Mouse (Mus musculus) MEL (cell line): ENCODE results near the gene Adamtsl1. TPM values are rescaled to one million over a fixed set of nuclear protein-coding genes. Genes with fewer than 3 reads are reported as not detected.

Source experiments
- DNase-seq: peaks from one replicate; pipeline ENCODE4 v3.0.0; 2011; ENCODE audit warnings: low read depth, low spot score
- H3K27ac ChIP-seq: 2 replicates; pipeline ENCODE4 v1.5.1; 2012; ENCODE audit warnings: low read depth, mild to moderate bottlenecking, control low read depth, low read length, moderate library complexity; ENCODE audit not compliant: control insufficient read depth
- H3K27me3 ChIP-seq, 2 experiments: fragments of 150-350 bp in 1 of 2; sonication (generic) in 1 of 2; 2 replicates each; pipeline ENCODE4 v1.6.1; 2012; ENCODE audit warnings: low read length in 2 of 2, mild to moderate bottlenecking in 2 of 2, improper control_type of control experiment in 1 of 2, moderate library complexity in 1 of 2; ENCODE audit not compliant: insufficient read depth in 2 of 2, control insufficient read depth in 1 of 2
- H3K36me3 ChIP-seq, 2 experiments: 2 replicates each; pipeline ENCODE4 v1.6.1; 2012 to 2014; ENCODE audit warnings: low read length in 2 of 2, improper control_type of control experiment in 1 of 2, inconsistent platforms in 1 of 2, mild to moderate bottlenecking in 1 of 2; ENCODE audit not compliant: insufficient read depth in 2 of 2, control insufficient read depth in 1 of 2
- H3K4me1 ChIP-seq, 2 experiments: fragments of 150-350 bp in 1 of 2; sonication (generic) in 1 of 2; 2 replicates each; pipeline ENCODE4 v1.6.1; 2012; ENCODE audit warnings: low read length in 2 of 2, improper control_type of control experiment in 1 of 2, mild to moderate bottlenecking in 1 of 2; ENCODE audit not compliant: insufficient read depth in 2 of 2, control insufficient read depth in 1 of 2
- H3K4me3 ChIP-seq, 2 experiments: fragments of 150-350 bp in 1 of 2; sonication (generic) in 1 of 2; 2 replicates each; pipeline ENCODE4 v1.5.1; 2012; ENCODE audit warnings: low read depth in 2 of 2, low read length in 2 of 2, mild to moderate bottlenecking in 2 of 2, moderate library complexity in 2 of 2, control low read depth in 1 of 2, improper control_type of control experiment in 1 of 2; ENCODE audit not compliant: control insufficient read depth in 1 of 2, insufficient read depth in 1 of 2
- H3K79me2 ChIP-seq: 2 replicates; pipeline ENCODE4 v1.6.1; 2012; ENCODE audit warnings: mild to moderate bottlenecking, low read length, moderate library complexity; ENCODE audit not compliant: control insufficient read depth, poor library complexity, insufficient read depth
- H3K9ac ChIP-seq: 2 replicates; pipeline ENCODE4 v1.6.1; 2012; ENCODE audit warnings: low read depth, mild to moderate bottlenecking, control low read depth, low read length, moderate library complexity; ENCODE audit not compliant: control insufficient read depth, poor library complexity, severe bottlenecking
- H3K9me3 ChIP-seq: fragments of 150-350 bp; sonication (generic); replicated peaks from 2 replicates; pipeline ENCODE4 v1.6.1; 2012; ENCODE audit warnings: mild to moderate bottlenecking, low read length, improper control_type of control experiment, moderate library complexity; ENCODE audit not compliant: insufficient read depth
- CTCF ChIP-seq, 3 experiments: IDR thresholded peaks in 2 of 3; conservative IDR thresholded peaks in 1 of 3; 2 replicates each; pipeline ENCODE4 v1.5.1; 2011 to 2012; ENCODE audit warnings: low read length in 3 of 3, low read depth in 2 of 3, mild to moderate bottlenecking in 2 of 3, improper control_type of control experiment in 1 of 3, inconsistent platforms in 1 of 3, mixed read lengths in 1 of 3, moderate library complexity in 1 of 3; ENCODE audit not compliant: control insufficient read depth in 1 of 3, insufficient read depth in 1 of 3, poor library complexity in 1 of 3, severe bottlenecking in 1 of 3
- ETS1 ChIP-seq: IDR thresholded peaks from 2 replicates; pipeline ENCODE4 v1.6.1; 2012; ENCODE audit warnings: low read depth, mild to moderate bottlenecking, inconsistent platforms, low read length, improper control_type of control experiment, moderate library complexity
- GABPA ChIP-seq: IDR thresholded peaks from 2 replicates; pipeline ENCODE4 v1.6.1; 2012; ENCODE audit warnings: low read depth, mild to moderate bottlenecking, inconsistent platforms, low read length, improper control_type of control experiment, moderate library complexity
- JUND ChIP-seq: IDR thresholded peaks from 2 replicates; pipeline ENCODE4 v1.6.1; 2011; ENCODE audit warnings: low read depth, mild to moderate bottlenecking, improper control_type of control experiment, low read length
- MAX ChIP-seq: IDR thresholded peaks from 2 replicates; pipeline ENCODE4 v1.6.1; 2011; ENCODE audit warnings: low read length, improper control_type of control experiment
- MAZ ChIP-seq: IDR thresholded peaks from 2 replicates; pipeline ENCODE4 v1.6.1; 2012; ENCODE audit warnings: low read depth, mild to moderate bottlenecking, inconsistent platforms, low read length, improper control_type of control experiment
- MEF2A ChIP-seq: IDR thresholded peaks from 2 replicates; pipeline ENCODE4 v1.6.1; 2014; ENCODE audit warnings: low read depth, mild to moderate bottlenecking, inconsistent platforms, low read length, improper control_type of control experiment; ENCODE audit not compliant: poor library complexity, insufficient replicate concordance, severe bottlenecking; ENCODE audit errors: extremely low read depth
- MYC ChIP-seq: IDR thresholded peaks from 2 replicates; pipeline ENCODE4 v1.6.1; 2011; ENCODE audit warnings: low read depth, mild to moderate bottlenecking, low read length, improper control_type of control experiment, moderate library complexity
- NELFE ChIP-seq: IDR thresholded peaks from 2 replicates; pipeline ENCODE4 v1.6.1; 2011; ENCODE audit warnings: low read depth, low read length, improper control_type of control experiment
- NRF1 ChIP-seq: IDR thresholded peaks from 2 replicates; pipeline ENCODE4 v1.6.1; 2014; ENCODE audit warnings: low read depth, mild to moderate bottlenecking, inconsistent platforms, low read length, improper control_type of control experiment, moderate library complexity; ENCODE audit not compliant: poor library complexity, insufficient read depth, severe bottlenecking
- POLR2A ChIP-seq, 2 experiments: IDR thresholded peaks; 2 replicates each; pipeline ENCODE4 v1.6.1; 2011 to 2012; ENCODE audit warnings: low read length in 2 of 2, mild to moderate bottlenecking in 2 of 2, control low read depth in 1 of 2, improper control_type of control experiment in 1 of 2, low read depth in 1 of 2, moderate library complexity in 1 of 2; ENCODE audit not compliant: control insufficient read depth in 1 of 2, insufficient read depth in 1 of 2, poor library complexity in 1 of 2
- POLR2AphosphoS2 ChIP-seq: IDR thresholded peaks from 2 replicates; pipeline ENCODE4 v1.6.1; 2011; ENCODE audit warnings: low read length, improper control_type of control experiment
- RAD21 ChIP-seq: IDR thresholded peaks from 2 replicates; pipeline ENCODE4 v1.6.1; 2011; ENCODE audit warnings: mild to moderate bottlenecking, low read depth, low read length, improper control_type of control experiment
- TCF12 ChIP-seq: IDR thresholded peaks from 2 replicates; pipeline ENCODE4 v1.6.1; 2014; ENCODE audit warnings: low read depth, mild to moderate bottlenecking, inconsistent platforms, low read length, improper control_type of control experiment, moderate library complexity
- ZC3H11A ChIP-seq: IDR thresholded peaks from 2 replicates; pipeline ENCODE4 v1.6.1; 2012; ENCODE audit warnings: low read depth, mild to moderate bottlenecking, inconsistent platforms, low read length, improper control_type of control experiment
- polyA plus RNA-seq, 2 experiments: library from polyadenylated mRNA; stranded (reverse) in 1 of 2; unstranded in 1 of 2; fragments of >175 nt in 1 of 2; fragments of >200 nt in 1 of 2; gene quantifications; 2 replicates each; pipeline versions ENCODE4 v1.2.1 to v1.2.4; 2012; ENCODE audit warnings: low replicate concordance in 2 of 2, low read depth in 1 of 2; ENCODE audit not compliant: insufficient read length in 2 of 2, insufficient read depth in 1 of 2, missing spikeins in 1 of 2
- total RNA-seq: library from RNA; depleted of rRNA; stranded (reverse); fragments of 300-350 nt; gene quantifications from 2 replicates; pipeline ENCODE4 v1.2.3, GENCODE M21; 2012

The Adamtsl1 gene
- total and polyA plus RNA-seq, 3 experiments = not detected

DNA sequence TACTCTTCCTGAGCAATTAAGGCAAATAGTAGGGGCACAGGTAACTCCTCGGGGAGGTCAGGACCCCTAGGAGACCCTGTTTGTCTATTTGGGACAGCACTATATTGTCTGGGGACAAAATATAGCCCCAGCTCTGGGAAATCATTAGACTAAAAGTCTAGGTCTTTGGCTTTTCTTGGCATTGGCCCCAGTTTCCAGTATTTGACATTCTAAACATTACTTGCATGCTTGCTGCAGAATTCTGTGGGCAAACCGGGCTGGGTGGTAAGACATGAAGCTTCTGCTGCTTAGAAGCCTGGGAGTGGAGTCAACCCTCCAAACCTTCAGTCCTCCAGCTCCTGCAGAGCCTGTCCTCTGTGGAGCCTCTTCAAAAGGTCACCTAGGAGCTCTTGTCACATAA is 869.2 kb downstream of the Adamtsl1 start:
- Histone ChIP-seq H3K27me3 (no peaks in the 10 kb centered on the region), H3K36me3 (no peaks in the 10 kb centered on the region), H3K9me3 (no peaks in the 10 kb centered on the region), H3K4me3 (no peak overlapping the region), H3K9ac (no peak overlapping the region), H3K79me2 (no peaks in the 10 kb centered on the region), H3K27ac (no peak overlapping the region), H3K4me1 (no peaks in the 10 kb centered on the region)
- TF ChIP-seq NRF1 = no peak
- TF ChIP-seq ETS1 = no peak
- DNase-seq = no peak

DNA sequence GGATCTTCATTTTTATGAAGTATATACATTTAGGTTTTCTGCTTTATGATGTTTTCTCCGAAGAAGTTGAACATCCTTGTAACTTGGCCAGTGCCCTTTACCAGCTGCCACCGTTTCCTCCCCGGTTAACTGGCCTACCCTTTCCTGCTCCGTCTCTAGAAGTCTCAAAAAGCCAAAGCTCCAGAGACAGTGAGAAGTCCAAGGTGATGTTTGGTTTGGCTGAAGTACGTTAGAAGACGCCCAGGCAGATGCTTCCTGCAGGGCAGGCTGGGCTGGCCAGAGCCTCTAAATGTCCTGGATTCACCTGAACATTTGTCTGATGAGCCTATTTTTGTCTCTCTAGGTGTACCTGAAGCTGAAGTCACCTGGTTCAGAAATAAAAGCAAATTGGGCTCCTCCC is 871.1 kb downstream of the Adamtsl1 start:
- H3K4me1 ChIP-seq = no peaks in the 10 kb centered on the region
- no peaks in the 10 kb centered on the region for H3K9me3 ChIP-seq
- no peaks in the 10 kb centered on the region for H3K27me3 ChIP-seq
- no peak overlapping the region for H3K4me3 ChIP-seq
- H3K9ac ChIP-seq = no peak overlapping the region
- no peaks in the 10 kb centered on the region for H3K79me2 ChIP-seq
- DNase-seq = no peak
- no peak for TF ChIP-seq ZC3H11A
- TF ChIP-seq JUND = no peak
- TF ChIP-seq POLR2AphosphoS2 = no peak
- TF ChIP-seq NELFE = no peak
- TF ChIP-seq MAZ = no peak
- TF ChIP-seq GABPA = no peak
- TF ChIP-seq RAD21 = no peak
- no peak for TF ChIP-seq CTCF (IDR thresholded peaks at IDR 0.05 in 2 of 3, conservative IDR thresholded peaks at IDR 0.05 in 1 of 3; ENCODE audit: control insufficient read depth in 1 of 3, insufficient read depth in 1 of 3, low read depth in 2 of 3, low read length in 3 of 3, poor library complexity in 1 of 3, severe bottlenecking in 1 of 3)
- TF ChIP-seq, all 39 proteins: peak for 0
- Histone ChIP-seq H3K36me3 (no peaks in the 10 kb centered on the region), H3K27ac (no peak overlapping the region)

GRCm38 (mm10) chr4:86388430-86388829 is 874.5 kb downstream of the Adamtsl1 start:
- no peak for DNase-seq
- H3K27me3 ChIP-seq = no peaks in the 10 kb centered on the region; a peak in 1 of 4 replicates
- no peaks in the 10 kb centered on the region for H3K9me3 ChIP-seq
- no peak overlapping the region for H3K9ac ChIP-seq
- no peaks in the 10 kb centered on the region for H3K79me2 ChIP-seq
- no peak overlapping the region for H3K4me3 ChIP-seq
- TF ChIP-seq POLR2A (IDR thresholded peaks at IDR 0.05; ENCODE audit: control insufficient read depth in 1 of 2, insufficient read depth in 1 of 2, low read depth in 1 of 2, low read length in 2 of 2, poor library complexity in 1 of 2) (no peak), MAX (no peak), TCF12 (no peak), MYC (no peak), GABPA (no peak), MEF2A (no peak), RAD21 (no peak)
- TF ChIP-seq, all 39 proteins: peak for 0
- Histone ChIP-seq H3K27ac (no peak overlapping the region), H3K36me3 (no peaks in the 10 kb centered on the region), H3K4me1 (no peaks in the 10 kb centered on the region)
